Mouse (Mus musculus): ENCODE results near the gene Themis.

The Themis gene

DNA sequence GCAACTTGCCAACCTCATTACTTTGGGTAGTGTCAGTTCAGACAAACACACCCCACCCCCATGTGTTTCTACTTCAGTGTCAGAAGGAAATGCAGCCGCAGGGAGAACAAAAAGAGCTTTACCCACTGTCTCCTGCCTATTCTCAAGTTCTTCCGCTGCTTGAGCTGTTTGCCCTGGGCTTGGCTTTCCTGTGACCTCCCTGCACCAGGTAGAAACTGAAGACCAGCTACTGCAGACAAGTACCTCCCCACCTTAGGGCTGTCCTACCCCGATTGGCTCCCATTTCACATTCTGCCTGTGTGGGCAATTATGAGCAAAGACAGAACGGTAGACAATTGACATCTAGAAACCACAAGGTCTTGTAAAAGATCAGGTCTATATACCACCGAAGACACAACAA lies at the start of gene Themis:
Themis (plus strand) TSS at position 100 of the 400 bp plus-strand sequence.
- DNase-seq (ENCODE audit: low spot score), result peak; percentile 11

DNA sequence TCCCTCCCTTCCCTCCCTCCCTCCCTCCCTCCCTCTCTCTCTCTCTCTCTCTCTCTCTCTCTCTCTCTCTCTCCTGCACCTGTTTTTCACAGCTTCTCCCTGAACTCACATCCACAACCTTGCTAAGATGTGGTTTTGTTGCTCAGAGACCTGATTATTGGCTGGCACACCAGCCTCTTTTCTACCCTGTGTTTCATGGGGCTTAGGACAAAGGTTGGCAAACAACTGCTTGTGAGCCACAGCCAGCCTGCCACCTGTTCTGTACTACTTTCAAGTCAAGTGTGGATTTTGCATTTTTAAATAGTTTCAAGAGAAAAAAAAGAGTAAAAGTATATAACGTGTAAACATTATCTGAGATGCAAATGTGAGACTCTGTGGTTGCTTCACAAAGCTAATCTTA lies 48.7 kb upstream of the Themis start:
- DNase-seq (ENCODE audit: low spot score), result no peak

DNA sequence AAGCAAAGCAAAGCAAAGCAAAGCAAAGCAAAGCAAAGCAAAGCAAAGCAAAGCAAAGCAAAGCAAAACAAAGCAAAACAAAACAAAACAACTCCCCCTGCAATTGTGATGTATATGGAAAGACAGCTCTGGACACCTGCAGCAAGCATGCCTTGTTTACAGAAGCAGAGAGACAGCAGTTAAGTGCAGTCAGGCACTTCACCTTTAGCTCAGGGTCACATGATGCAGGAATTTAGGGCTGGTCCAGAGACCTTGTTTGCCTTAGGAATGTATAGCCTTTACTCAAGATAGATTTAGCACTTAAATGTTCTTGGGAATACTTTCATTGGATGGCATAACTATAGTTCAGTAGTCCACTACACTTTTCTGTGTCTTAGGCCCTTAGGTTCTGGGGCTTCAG lies 32.1 kb upstream of the Themis start:
- no peak for DNase-seq (ENCODE audit: low spot score)

DNA sequence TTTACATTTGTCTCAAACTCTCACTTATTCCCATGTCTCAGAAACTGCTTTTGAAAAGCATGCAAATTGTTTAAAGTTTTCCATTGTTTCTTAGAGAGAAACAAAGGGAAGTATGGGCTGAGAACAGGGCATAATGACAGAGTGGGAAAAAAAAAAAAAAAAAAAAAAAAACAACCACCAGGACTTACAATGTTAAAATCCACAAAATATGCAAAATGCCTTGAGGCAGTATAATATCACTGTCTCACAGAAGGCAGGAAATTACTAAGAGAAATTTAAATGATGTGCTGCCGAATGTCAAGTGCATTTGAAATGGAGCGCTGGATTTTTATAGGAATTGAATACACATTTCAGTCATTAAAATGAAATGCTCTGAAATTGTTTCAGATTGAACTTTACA lies 26.3 kb upstream of the Themis start:
- no peak for DNase-seq (ENCODE audit: low spot score)

DNA sequence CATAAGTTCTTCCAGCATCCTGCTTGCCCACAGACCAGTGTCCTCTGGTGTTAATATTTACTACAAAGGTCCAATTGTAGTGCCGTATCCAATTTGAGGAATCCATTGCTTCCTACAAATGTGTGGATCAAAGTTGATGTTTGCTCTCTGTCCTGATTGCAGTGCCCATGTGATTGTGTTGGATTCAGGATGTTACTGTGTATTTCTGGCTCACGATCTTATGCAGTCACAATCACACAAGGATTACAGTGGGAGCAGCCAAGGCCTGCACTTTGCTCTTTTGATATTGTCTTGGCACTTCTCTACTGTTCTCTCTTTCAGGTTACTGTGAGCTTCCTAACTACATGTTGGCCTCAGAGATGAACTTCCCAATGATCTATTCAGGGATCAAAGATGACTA lies 20.3 kb upstream of the Themis start:
- no peak for DNase-seq (ENCODE audit: low spot score)

DNA sequence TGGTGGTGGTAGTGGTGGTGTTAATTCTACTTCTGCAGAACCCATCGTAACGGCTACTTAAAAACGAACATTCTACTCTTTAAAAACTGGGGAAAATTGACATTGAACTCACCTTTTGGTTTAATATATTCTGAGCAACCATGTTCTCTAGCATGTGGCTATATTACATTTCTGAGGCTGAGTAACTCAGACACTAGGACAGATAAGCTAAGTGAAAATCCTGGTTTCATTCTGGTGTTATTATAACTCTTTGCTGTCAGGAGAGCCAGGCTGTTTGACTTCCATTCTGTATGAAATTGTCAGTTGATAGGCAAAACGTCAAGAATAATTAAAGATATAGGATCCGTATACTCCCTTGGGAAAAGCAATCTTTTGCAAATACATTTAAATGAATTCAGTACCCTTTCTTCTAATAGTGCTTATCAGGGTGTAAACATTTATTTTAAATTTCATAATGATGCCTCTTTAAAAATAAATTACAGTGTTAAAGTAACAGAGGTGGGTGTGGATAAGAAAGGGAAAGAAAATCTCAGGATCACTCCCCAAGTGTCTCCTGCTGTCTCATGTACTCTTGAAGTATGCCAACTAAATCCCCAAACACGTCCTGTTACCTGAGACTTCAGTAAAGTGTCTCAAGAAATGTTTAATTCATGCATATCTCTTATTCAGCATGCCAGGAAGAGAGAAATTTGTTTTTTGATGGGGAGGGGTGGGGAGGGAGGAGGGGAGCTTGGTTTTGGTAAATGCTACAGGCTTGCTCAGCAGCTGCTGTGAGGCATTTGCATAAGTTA lies 18.9 kb upstream of the Themis start:
- no peak for DNase-seq (ENCODE audit: low spot score)

DNA sequence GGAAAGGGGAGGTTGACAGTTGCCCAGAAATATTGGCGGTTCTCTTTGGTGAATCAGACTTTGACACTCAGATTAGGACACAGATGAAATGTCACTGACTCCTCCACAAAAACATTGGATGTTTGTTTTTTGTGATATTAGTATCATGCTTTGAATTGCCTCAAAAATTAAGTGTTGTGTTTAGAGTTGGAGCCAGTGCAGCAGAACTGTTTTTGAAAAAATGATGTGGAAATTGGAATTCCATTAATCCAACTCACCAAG lies 18.3 kb upstream of the Themis start:
- DNase-seq (ENCODE audit: low spot score), result no peak

DNA sequence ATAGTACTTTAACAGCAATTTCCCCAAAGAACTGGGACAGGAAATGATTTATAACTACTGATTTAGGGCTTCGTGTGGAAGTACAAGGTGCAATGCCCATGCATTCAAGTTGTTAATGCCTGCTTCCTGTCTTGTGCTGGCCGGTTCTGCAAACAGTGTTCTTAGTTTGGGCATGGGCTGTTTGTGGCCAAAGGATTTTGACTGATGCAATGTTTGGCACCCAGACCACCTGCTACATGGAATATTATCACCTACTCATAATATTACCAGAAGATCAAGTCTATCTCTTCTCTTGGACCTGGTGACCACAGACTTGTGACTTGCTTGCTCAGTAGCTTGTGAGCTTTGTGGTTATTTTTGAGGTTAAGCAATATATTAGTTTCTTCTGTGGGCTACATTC lies 16.2 kb upstream of the Themis start:
- DNase-seq (ENCODE audit: low spot score), result no peak

DNA sequence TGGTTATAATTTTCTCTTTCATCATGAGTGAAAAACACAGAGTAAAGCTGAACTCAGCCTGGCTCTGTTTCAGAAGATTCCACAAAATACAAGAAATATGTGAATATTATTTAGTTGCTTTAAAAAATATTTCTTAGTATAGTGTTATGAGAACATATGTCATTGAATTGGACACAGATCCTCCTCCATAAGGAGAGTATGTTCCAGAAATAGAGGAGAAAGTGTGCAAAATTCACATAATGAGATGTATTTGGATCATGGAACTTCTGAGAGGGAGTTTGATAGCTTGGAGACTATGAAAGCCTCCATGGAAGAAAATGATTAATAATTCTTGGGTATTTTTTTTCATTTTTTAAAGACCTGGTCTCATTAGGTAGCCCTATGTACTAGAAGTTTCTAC lies 13.4 kb upstream of the Themis start:
- no peak for DNase-seq (ENCODE audit: low spot score)

DNA sequence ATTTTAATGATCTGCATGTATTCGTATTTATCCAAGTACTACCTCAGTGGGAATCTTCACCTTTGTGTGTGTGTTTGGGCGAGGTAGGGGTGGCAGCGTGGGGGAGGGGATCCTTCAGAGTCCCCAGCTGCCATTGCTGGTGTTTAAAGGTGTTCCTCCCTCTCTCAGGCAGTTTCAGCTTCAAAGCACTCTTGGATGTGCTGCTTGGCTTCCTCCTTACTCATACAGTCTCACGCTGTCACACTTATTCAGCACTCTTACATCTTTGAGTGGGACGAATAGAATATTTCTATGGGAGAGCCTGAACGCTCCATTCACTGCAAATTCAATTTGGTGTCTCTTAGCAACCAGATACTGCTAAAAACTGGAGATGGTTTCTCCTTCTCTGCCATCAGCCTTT lies 3.0 kb upstream of the Themis start:
- DNase-seq (ENCODE audit: low spot score), result no peak

DNA sequence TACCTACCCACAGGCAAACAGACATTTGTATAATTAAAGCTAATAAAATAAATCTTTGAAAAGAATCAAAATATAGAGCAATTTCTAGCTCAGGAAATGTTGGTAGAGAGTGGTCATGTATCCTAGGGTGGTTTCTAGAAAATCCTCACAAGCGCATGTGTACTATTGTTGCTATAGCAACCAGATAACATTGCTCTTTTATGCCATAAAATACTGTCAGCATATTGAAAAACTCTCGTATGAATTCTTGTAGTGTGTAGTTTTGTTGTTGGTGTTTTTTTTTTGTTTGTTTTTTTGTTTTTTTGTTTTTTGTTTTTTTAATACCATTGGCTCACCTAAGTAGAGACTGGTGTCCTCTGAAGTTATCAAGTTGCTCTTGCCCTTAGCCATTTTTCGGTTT lies 5.8 kb downstream of the Themis start:
- DNase-seq (ENCODE audit: low spot score), result no peak

DNA sequence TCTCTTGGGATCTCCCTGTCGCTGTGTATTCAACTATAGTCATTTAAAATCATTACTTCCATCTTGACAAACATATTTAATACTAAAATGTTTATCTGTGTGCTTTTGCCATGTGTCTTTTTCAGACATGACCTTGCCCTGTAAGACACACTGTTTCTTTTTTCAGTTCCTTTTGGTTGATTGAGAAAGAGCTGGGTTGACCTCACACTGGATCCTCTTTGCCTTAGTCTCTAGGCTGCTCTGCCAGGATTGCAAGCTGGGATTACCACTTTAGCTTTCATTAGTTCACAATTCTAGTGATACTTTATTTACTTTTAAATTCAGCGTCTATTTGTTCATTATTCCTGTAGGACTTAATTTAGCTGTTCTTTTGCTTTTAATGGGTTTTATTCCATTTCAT lies 7.2 kb downstream of the Themis start:
- DNase-seq (ENCODE audit: low spot score), result no peak

DNA sequence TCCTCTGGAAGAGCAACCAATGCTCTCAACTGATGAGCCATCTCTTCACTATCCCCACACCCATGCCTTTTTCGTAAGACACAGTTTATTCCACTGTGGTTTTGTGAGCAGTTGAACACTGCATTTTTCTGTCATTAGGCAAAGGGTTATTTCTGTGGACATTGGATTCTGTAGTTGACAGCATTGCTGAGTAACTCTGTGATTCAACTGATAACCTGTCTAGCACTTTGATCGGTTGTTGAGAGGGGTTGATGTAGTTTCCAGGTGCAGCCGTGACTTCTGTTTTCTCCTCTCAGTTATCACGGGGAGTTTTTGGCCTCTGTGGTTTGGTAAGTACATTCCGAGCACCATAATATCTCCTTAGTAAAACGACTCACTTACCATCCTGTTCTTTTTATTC lies 26.8 kb downstream of the Themis start:
- DNase-seq (ENCODE audit: low spot score), result no peak

DNA sequence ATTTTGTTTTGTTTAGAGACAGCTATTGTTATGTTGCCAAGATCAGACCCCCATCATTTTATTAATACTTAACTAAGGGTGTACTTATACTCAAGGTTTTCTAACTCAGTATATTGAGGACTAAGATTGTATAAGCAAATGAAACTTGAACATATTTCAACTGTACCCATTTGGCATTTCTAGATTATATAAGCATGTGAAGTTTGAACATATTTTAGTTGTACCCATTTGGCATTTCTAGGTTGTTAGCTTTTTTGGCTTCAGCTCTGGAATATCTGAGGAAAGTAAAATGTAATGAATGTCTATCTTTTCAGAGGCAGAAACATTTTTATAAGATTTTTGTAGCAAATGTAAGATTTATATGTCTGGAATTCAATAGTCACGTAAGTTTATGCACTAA lies 27.9 kb downstream of the Themis start:
- DNase-seq (ENCODE audit: low spot score), result no peak

DNA sequence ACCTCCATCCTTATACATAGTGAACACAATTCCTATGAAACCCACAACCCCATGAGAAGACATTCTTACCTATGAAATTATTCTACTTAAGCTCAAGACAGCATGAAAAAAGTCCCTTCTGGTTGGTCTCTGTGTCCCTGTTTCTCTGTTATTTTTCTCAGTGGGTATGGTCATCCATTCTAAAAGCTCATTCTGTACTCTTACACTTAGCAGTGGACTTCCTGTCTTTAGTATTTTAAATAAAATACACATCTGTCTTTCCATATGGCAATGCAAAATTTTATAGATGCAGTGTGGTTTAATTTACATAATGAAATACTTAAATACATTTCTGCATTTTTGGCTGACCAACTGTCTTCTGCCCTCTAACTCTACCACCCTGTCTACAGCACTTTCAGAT lies 30.0 kb downstream of the Themis start:
- DNase-seq (ENCODE audit: low spot score), result no peak

DNA sequence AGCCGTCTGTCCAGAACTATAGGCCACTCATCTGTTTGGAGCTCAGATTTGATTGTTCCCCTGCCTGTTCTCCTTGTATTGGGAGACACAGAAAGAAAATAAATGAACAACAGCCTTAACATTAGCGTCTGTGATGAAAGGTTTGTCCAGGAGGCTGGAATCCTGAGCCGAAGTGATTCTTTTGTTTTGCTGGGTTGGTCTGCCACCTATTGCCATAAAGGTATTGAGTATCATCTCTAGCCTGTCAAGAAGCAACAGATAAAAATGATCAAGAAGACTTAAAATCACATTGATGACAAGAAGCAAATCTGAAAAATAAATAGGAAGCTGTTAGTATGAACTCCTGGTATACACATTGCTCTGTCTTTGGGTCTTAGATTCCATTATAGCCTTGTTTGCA lies 53.7 kb downstream of the Themis start:
- no peak for DNase-seq (ENCODE audit: low spot score)

DNA sequence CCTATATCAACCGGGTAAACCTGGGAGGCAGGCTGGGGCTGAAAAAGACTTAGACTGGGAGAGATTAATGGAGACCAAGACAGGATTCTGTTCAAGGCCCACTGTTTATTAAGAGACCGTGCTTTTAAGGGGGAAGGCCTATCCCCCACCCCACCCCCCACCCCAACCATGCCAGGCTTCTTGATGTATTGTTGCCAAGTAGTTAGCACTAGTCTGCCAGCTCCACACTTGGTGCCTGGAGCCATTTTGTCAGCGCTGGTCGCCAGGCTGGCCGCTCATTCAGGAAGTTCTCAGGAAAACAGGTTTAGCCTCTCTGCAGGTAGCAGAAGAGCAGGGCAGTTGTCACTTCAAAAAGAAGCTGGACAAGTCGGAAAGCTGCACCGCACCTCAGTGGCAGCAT lies 55.1 kb downstream of the Themis start:
- DNase-seq (ENCODE audit: low spot score), result no peak

DNA sequence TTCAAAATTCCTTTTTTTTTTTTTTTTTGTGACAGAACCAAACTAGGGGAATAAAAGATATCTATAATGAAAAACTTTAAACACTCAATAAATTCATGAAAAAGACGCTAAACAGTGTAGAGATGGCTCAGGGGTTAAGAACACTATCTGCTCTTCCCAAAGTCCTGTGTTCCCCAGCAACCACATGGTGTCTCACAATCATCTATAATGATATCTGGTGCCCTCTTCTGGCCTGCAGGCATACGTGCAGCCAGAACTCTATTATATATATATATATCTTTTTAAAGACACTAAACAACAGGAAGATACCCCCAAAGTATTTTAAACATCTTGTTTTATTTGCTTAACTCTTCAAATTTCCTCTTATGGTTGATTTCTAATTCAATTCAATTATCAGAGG lies 62.0 kb downstream of the Themis start:
- DNase-seq (ENCODE audit: low spot score), result no peak

DNA sequence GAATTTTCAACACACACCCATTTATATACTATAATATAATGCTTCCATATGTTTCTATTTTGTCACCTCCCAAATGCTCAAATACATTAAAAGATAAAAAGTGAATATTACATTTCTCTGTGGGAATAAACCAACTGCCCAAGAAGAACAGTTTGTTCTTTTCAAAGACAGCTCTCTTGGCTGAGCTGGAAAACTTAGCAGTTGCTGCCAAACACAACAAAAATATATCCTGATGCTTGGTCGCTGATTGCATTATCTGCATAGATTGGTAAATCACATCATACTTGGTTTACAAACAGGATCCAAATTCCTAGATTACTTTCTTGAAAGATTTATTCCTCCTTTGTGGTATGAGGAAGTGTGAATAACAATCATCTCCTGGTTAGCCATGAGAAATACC lies 69.8 kb downstream of the Themis start:
- no peak for DNase-seq (ENCODE audit: low spot score)

DNA sequence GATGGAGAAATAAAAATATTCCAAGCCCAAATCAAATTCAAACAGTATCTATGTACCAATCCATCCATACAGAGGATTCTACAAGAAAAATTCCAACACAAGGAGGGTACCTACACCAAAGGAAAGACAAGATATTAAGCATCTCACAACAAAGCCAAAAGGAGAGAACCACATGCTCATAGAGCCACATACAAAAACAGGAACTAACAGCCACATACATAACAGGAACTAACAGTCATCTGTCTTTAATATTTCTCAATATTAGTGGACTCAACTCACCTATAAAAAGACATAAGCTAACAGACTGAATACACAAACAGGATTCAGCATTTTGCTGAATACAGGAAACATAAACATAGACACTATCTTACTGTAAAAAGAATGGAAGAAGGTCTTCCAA lies 78.3 kb downstream of the Themis start:
- no peak for DNase-seq (ENCODE audit: low spot score)

DNA sequence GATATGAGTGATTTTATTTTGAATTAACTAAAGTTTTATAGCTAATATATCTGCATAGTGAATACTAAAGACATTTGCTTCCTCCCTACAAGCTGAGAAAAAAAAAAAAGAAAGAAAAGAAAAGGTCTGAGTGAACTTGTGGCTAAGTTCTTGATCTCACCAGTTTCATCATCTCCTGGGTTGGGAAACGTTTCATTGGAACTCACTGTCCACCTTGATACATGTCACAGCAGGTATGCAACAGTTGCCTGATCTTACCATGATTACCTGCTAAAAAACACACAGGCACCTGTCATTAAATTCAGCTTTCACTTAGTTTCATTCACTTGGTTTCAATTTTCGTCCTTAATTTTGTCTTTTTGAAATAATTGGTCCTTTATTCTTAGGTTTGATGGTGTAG lies 85.2 kb downstream of the Themis start:
- DNase-seq (ENCODE audit: low spot score), result no peak

DNA sequence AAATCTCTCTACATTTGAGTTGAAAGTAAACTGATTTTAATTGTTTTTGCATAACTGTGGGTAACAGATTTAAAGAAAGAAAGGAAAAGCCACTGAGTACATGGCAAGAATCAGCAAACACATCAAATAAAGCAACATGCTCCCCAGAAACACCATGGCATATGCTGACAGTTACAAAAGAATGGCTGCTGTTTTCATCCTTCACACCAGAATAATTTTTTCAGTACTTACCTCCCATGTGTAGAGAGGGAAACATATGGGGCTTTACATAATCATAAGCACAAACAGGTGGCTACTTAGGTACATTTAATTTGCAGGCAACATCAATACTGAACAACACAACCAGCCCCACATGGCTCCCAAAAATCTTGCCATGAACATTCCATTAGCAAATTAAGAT lies 86.8 kb downstream of the Themis start:
- no peak for DNase-seq (ENCODE audit: low spot score)

DNA sequence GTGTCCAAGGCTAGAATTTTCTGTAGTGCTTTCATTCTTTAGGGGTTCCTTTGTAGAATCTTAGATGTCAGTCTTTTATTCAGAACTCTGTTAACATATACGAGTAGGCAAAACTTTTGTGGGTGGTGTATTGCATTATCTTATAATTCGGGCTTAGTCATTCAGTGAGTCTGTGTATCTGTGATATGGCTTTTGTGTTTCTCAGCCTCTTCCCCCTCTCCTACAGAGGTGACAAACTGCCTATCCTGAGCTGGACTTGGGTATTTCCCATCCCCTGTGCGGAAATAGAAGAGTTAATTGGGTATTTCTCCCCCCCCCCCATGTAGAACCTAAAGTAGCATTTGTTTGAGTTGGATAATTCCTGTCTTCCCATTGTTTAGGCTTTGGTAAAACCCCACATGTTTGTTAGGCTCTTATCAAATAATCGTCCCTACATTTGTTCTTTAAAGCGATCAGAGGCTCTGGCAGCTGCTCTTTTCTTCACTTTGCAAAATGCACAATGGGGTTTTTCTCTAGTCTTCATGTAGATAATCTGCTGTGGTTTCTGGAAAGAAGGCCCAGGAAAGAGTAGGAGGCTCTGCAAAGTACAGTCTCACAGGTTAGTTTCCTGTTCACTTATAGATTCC lies 108.7 kb downstream of the Themis start:
- no peak for DNase-seq (ENCODE audit: low spot score)

DNA sequence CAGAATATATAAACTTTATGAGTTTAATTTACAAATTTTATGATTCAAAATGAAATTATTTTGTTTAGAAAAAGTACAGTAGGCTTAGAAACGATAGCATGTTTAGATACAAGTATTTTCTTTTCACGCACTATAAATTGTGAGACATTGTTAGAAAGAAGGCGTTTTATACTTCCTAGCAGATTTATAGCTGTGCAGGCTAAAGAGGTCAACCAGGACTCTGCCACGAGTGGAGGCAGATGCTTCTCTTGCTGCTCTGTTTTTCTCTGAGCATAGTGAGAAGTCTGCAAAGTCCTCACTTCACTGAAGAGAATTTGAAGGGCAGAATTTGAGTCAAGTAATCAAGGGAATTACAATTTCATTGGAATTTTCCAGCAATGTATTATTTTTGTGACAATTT lies 131.3 kb downstream of the Themis start:
- DNase-seq (ENCODE audit: low spot score), result no peak
